Mouse (Mus musculus) CH12.LX (cell line): ENCODE measurements around the gene Poln. TPM values are rescaled to one million over a fixed set of nuclear protein-coding genes. Genes with fewer than 3 reads are reported as not detected.
A peak's percentile ranks its signal among the peaks of the same experiment; 100 is the strongest.

Source experiments
- DNase-seq: peaks from one replicate; pipeline ENCODE4 v3.0.0-alpha.2; 2013; ENCODE audit errors: extremely low read depth
- H3K27ac ChIP-seq: 2 replicates; pipeline ENCODE4 v1.5.1; 2012; ENCODE audit warnings: low read depth, mild to moderate bottlenecking, control low read depth, moderate library complexity; ENCODE audit not compliant: insufficient read depth
- H3K27me3 ChIP-seq: replicated peaks from 2 replicates; pipeline ENCODE3; 2012; ENCODE audit warnings: inconsistent platforms
- H3K36me3 ChIP-seq, 2 experiments: replicated peaks in 1 of 2; 2 replicates each; pipeline versions ENCODE3 to v1.6.1; 2012; ENCODE audit warnings: inconsistent platforms in 1 of 2, low read length in 1 of 2, mild to moderate bottlenecking in 1 of 2, mixed read lengths in 1 of 2, moderate library complexity in 1 of 2; ENCODE audit not compliant: control insufficient read depth in 1 of 2, insufficient read depth in 1 of 2
- H3K4me1 ChIP-seq, 2 experiments: 2 replicates each; pipeline ENCODE4 v1.6.1; 2012; ENCODE audit warnings: inconsistent platforms in 1 of 2, moderate library complexity in 1 of 2; ENCODE audit not compliant: insufficient read depth in 2 of 2, control insufficient read depth in 1 of 2
- H3K4me2 ChIP-seq: 2 replicates; pipeline ENCODE4 v1.6.1; 2012; ENCODE audit warnings: low read depth, mild to moderate bottlenecking, control low read depth; ENCODE audit not compliant: poor library complexity, insufficient read depth, severe bottlenecking
- H3K4me3 ChIP-seq, 3 experiments: fragments of 150-350 bp in 1 of 3; sonication (generic) in 1 of 3; replicated peaks in 1 of 3; 2 replicates each; pipeline versions ENCODE3 to v1.5.1; 2011 to 2012; ENCODE audit warnings: low read depth in 2 of 3, low read length in 2 of 3, mild to moderate bottlenecking in 2 of 3, moderate library complexity in 2 of 3, control low read depth in 1 of 3, improper control_type of control experiment in 1 of 3, inconsistent platforms in 1 of 3, mixed read lengths in 1 of 3; ENCODE audit not compliant: poor library complexity in 1 of 3
- H3K79me2 ChIP-seq: replicated peaks from 2 replicates; pipeline ENCODE4 v1.6.1; 2012; ENCODE audit warnings: mild to moderate bottlenecking, moderate library complexity; ENCODE audit not compliant: control insufficient read depth, poor library complexity, insufficient read depth, severe bottlenecking; ENCODE audit errors: extremely low read depth
- H3K9ac ChIP-seq: 2 replicates; pipeline ENCODE4 v1.6.1; 2012; ENCODE audit warnings: low read depth, mild to moderate bottlenecking, control low read depth, moderate library complexity; ENCODE audit not compliant: insufficient read depth
- H3K9me3 ChIP-seq: replicated peaks from 2 replicates; pipeline ENCODE3; 2012; ENCODE audit warnings: low read length, inconsistent platforms, mixed read lengths
- CTCF ChIP-seq, 2 experiments: IDR thresholded peaks in 1 of 2; conservative IDR thresholded peaks in 1 of 2; 2 replicates each; pipeline ENCODE4 v1.5.1; 2011 to 2012; ENCODE audit warnings: low read depth in 2 of 2, low read length in 2 of 2, improper control_type of control experiment in 1 of 2, inconsistent platforms in 1 of 2, mild to moderate bottlenecking in 1 of 2, moderate library complexity in 1 of 2
- E2F4 ChIP-seq: IDR thresholded peaks from 2 replicates; pipeline ENCODE4 v1.6.1; 2011; ENCODE audit warnings: low read depth, low read length, improper control_type of control experiment; ENCODE audit not compliant: insufficient replicate concordance
- EP300 ChIP-seq: IDR thresholded peaks from 2 replicates; pipeline ENCODE4 v1.6.1; 2011; ENCODE audit warnings: low read length, improper control_type of control experiment
- ETS1 ChIP-seq: conservative IDR thresholded peaks from 2 replicates; pipeline ENCODE4 v1.6.1; 2012; ENCODE audit warnings: low read depth, mild to moderate bottlenecking, inconsistent platforms, low read length, improper control_type of control experiment, moderate library complexity
- JUN ChIP-seq: IDR thresholded peaks from 2 replicates; pipeline ENCODE4 v1.6.1; 2011; ENCODE audit warnings: low read depth, mild to moderate bottlenecking, low read length, improper control_type of control experiment, moderate library complexity; ENCODE audit not compliant: insufficient read depth
- MAZ ChIP-seq: IDR thresholded peaks from 2 replicates; pipeline ENCODE4 v1.6.1; 2012; ENCODE audit warnings: low read depth, mild to moderate bottlenecking, inconsistent platforms, low read length, improper control_type of control experiment, moderate library complexity
- MXI1 ChIP-seq: IDR thresholded peaks from 2 replicates; pipeline ENCODE4 v1.6.1; 2011; ENCODE audit warnings: mild to moderate bottlenecking, low read depth, low read length, improper control_type of control experiment
- MYC ChIP-seq: IDR thresholded peaks from 2 replicates; pipeline ENCODE4 v1.6.1; 2011; ENCODE audit warnings: low read depth, mild to moderate bottlenecking, improper control_type of control experiment, low read length
- NRF1 ChIP-seq: IDR thresholded peaks from 2 replicates; pipeline ENCODE4 v1.6.1; 2014; ENCODE audit warnings: low read depth, mild to moderate bottlenecking, inconsistent platforms, low read length, improper control_type of control experiment, moderate library complexity
- POLR2A ChIP-seq: IDR thresholded peaks from 2 replicates; pipeline ENCODE4 v1.6.1; 2011; ENCODE audit warnings: low read depth, mild to moderate bottlenecking, improper control_type of control experiment, low read length
- TBP ChIP-seq: conservative IDR thresholded peaks from 2 replicates; pipeline ENCODE4 v1.6.1; 2011; ENCODE audit warnings: low read depth, low read length, improper control_type of control experiment
- USF1 ChIP-seq: IDR thresholded peaks from 2 replicates; pipeline ENCODE4 v1.6.1; 2014; ENCODE audit warnings: low read depth, mild to moderate bottlenecking, inconsistent platforms, low read length, improper control_type of control experiment
- USF2 ChIP-seq: conservative IDR thresholded peaks from 2 replicates; pipeline ENCODE4 v1.6.1; 2011; ENCODE audit warnings: low read depth, low read length, improper control_type of control experiment
- ZMIZ1 ChIP-seq: IDR thresholded peaks from 2 replicates; pipeline ENCODE4 v1.6.1; 2012; ENCODE audit warnings: low read depth, mild to moderate bottlenecking, inconsistent platforms, low read length, improper control_type of control experiment
- ZNF384 ChIP-seq: IDR thresholded peaks from 2 replicates; pipeline ENCODE4 v1.6.1; 2012; ENCODE audit warnings: low read depth, low read length, improper control_type of control experiment, inconsistent platforms
- dilution Hi-C: fragments of 300-500 bp; cut with MboI; formaldehyde crosslinking; loops from 2 replicates; pipeline ENCODE4 v1.14.3; 2020; ENCODE audit warnings: low sequenced_read_pairs; ENCODE audit not compliant: extremely low pct_unique_long_range_greater_than_20kb, extremely low pct_ligation_motif_present
- in situ Hi-C: fragments of 300-500 bp; cut with MboI; formaldehyde crosslinking; loops from 3 replicates; pipeline ENCODE4 v1.14.3; 2019; ENCODE audit warnings: low sequenced_read_pairs, low pct_ligation_motif_present, low pct_unique_long_range_greater_than_20kb, mixed read lengths
- polyA plus RNA-seq: library from polyadenylated mRNA; unstranded; fragments of >175 nt; gene quantifications from 2 replicates; pipeline ENCODE4 v1.2.1, GENCODE M21; 2012; ENCODE audit warnings: low read depth; ENCODE audit not compliant: insufficient read length
- total RNA-seq, 2 experiments: library from RNA; depleted of rRNA; stranded (reverse); fragments of 300-350 nt in 1 of 2; fragments of >200 nt in 1 of 2; gene quantifications; 2 replicates each; pipeline ENCODE4 v1.2.3; 2012 to 2014

Gene Poln
- total and polyA plus RNA-seq, 3 experiments: 0.25 to 0.64 (median 0.39) TPM

GRCm38 (mm10) chr5:34165793-34166192 is 3.5 kb downstream of the Poln start:
- H3K27ac ChIP-seq: no peak overlapping the region
- H3K4me1 ChIP-seq: peaks cover 5 to 46% of the 10 kb centered on the region in 2 experiments
- no peak for TF ChIP-seq JUN
- TF ChIP-seq NRF1: no peak
- TF ChIP-seq CTCF (conservative IDR thresholded peaks at IDR 0.05 in 1 of 2, IDR thresholded peaks at IDR 0.05 in 1 of 2; ENCODE audit: low read depth in 2 of 2, low read length in 2 of 2): no peak
- no peak for TF ChIP-seq MXI1
- TF ChIP-seq MAZ: no peak
- no peak for TF ChIP-seq USF2
- no peak for TF ChIP-seq E2F4
- TF ChIP-seq POLR2A: no peak
- TF ChIP-seq MYC: no peak
- H3K79me2 ChIP-seq: peaks cover 35% of the 10 kb centered on the region
- no peak for DNase-seq
- H3K9ac ChIP-seq: peak overlapping the region; percentile 80
- in situ Hi-C loops: no loop called here
- no peaks in the 10 kb centered on the region for H3K9me3 ChIP-seq
- H3K4me2 ChIP-seq: peak overlapping the region; percentile 93
- peak overlapping the region; percentile 42 to 53 (median 47) for H3K4me3 ChIP-seq
- no peaks in the 10 kb centered on the region for H3K27me3 ChIP-seq
- peaks cover 5 to 16% of the 10 kb centered on the region in 2 experiments for H3K36me3 ChIP-seq
- dilution Hi-C loops: no loop called here

- H3K36me3 ChIP-seq: peaks cover 2 to 5% of the 10 kb centered on the region in 2 experiments
- no peaks in the 10 kb centered on the region for H3K4me1 ChIP-seq
- no peak overlapping the region for H3K4me2 ChIP-seq
- no peak overlapping the region for H3K4me3 ChIP-seq
- in situ Hi-C loops: no loop called here
- no peak overlapping the region for H3K9ac ChIP-seq
- no peak overlapping the region for H3K27ac ChIP-seq
- TF ChIP-seq POLR2A (no peak), TBP (no peak), ZMIZ1 (no peak), MYC (no peak), USF1 (no peak), MAZ (no peak)
- TF ChIP-seq, all 38 proteins: peak for 0
- DNase-seq: no peak
- no peaks in the 10 kb centered on the region for H3K27me3 ChIP-seq
- dilution Hi-C loops: no loop called here
- H3K9me3 ChIP-seq: no peaks in the 10 kb centered on the region
- no peaks in the 10 kb centered on the region for H3K79me2 ChIP-seq
Measured at GRCm38 (mm10) chr5:34148476-34148875, 20.8 kb downstream of the Poln start.

DNA sequence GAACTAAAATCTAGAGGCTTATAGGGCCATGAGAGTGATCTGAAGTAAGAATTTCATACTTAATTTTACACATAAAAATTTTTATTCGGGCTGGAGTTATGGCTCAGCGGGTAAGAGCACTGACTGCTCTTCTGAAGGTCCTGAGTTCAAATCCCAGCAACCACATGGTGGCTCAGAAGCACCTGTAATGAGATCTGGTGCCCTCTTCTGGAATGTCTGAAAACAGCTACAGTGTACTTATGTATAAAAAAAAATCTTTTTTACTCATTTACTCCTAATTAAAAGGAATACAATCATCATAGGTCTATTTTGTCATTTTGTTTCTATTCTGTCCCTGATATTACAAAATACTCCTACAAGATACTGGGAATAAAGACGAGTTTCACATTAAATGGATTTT is 21.7 kb downstream of the Poln start:
- TF ChIP-seq ZNF384: no peak
- no peak for TF ChIP-seq ETS1
- no peak for TF ChIP-seq JUN
- no peak for TF ChIP-seq ZMIZ1
- TF ChIP-seq EP300: no peak
- TF ChIP-seq CTCF (conservative IDR thresholded peaks at IDR 0.05 in 1 of 2, IDR thresholded peaks at IDR 0.05 in 1 of 2; ENCODE audit: low read depth in 2 of 2, low read length in 2 of 2): peak in 1 of 2 experiments; percentile 27; a peak in 2 of 4 replicates
- no peak for TF ChIP-seq TBP
- H3K9me3 ChIP-seq: no peaks in the 10 kb centered on the region

More for the DNA sequence above, 21.7 kb downstream of the Poln start:
- Histone ChIP-seq H3K27me3 (no peaks in the 10 kb centered on the region), H3K4me2 (no peak overlapping the region), H3K27ac (no peak overlapping the region), H3K4me1 (no peaks in the 10 kb centered on the region), H3K79me2 (no peaks in the 10 kb centered on the region), H3K4me3 (no peak overlapping the region), H3K36me3 (no peaks in the 10 kb centered on the region), H3K9ac (no peak overlapping the region)
- no peak for DNase-seq
- in situ Hi-C loops: no loop called here
- dilution Hi-C loops: no loop called here
